Mouse (Mus musculus) E14TG2a.4 (cell line): ENCODE results near the gene Pfn1.

ENCODE experiments used
- H3K27me3 ChIP-seq: 2 replicates; pipeline ENCODE4 v1.6.1; 2014; ENCODE audit warnings: low read length, control low read depth; ENCODE audit not compliant: insufficient read depth
- H3K36me3 ChIP-seq: 2 replicates; pipeline ENCODE4 v1.6.1; 2014; ENCODE audit warnings: low read length, control low read depth; ENCODE audit not compliant: insufficient read depth
- H3K4me1 ChIP-seq: replicated peaks from 2 replicates; pipeline ENCODE4 v1.6.1; 2014; ENCODE audit warnings: low read depth, low read length, control low read depth
- H3K4me3 ChIP-seq: replicated peaks from 2 replicates; pipeline ENCODE4 v1.5.1; 2014; ENCODE audit warnings: mild to moderate bottlenecking, low read length
- H3K9me3 ChIP-seq: 2 replicates; pipeline ENCODE4 v1.6.1; 2014; ENCODE audit warnings: low read length, control low read depth
- CTCF ChIP-seq: conservative IDR thresholded peaks from 2 replicates; pipeline ENCODE4 v1.5.1; 2014; ENCODE audit warnings: low read length
- NANOG ChIP-seq: IDR thresholded peaks from 2 replicates; pipeline ENCODE4 v1.6.1; 2014; ENCODE audit warnings: borderline replicate concordance, low read length, mixed read lengths
- POU5F1 ChIP-seq: IDR thresholded peaks from 2 replicates; pipeline ENCODE4 v1.6.1; 2014; ENCODE audit warnings: low read length, borderline replicate concordance

Pfn1 gene

DNA sequence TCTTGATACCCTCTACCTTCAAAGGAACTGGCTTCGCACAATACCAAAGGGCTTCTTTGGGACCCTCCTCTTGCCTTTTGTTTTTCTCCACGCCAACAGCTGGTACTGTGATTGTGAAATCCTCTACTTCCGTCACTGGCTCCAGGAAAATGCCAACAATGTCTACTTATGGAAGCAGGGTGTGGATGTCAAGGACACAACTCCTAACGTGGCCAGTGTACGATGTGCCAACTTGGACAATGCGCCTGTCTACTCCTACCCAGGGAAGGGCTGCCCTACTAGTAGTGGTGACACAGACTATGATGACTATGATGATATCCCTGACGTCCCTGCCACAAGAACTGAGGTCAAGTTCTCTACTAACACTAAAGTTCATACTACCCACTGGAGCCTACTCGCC lies 14.5 kb downstream of the Pfn1 start:
- no peak overlapping the region for H3K4me3 ChIP-seq
- peaks cover 7% of the 10 kb centered on the region for H3K4me1 ChIP-seq
- no peak for TF ChIP-seq POU5F1
- TF ChIP-seq CTCF = no peak
- no peak for TF ChIP-seq NANOG
- no peaks in the 10 kb centered on the region for H3K9me3 ChIP-seq
- H3K36me3 ChIP-seq = peaks cover 24% of the 10 kb centered on the region
- 0 out of 2 replicates have a peak, but pooled peaks cover 3% of the 10 kb centered on the region for H3K27me3 ChIP-seq

DNA sequence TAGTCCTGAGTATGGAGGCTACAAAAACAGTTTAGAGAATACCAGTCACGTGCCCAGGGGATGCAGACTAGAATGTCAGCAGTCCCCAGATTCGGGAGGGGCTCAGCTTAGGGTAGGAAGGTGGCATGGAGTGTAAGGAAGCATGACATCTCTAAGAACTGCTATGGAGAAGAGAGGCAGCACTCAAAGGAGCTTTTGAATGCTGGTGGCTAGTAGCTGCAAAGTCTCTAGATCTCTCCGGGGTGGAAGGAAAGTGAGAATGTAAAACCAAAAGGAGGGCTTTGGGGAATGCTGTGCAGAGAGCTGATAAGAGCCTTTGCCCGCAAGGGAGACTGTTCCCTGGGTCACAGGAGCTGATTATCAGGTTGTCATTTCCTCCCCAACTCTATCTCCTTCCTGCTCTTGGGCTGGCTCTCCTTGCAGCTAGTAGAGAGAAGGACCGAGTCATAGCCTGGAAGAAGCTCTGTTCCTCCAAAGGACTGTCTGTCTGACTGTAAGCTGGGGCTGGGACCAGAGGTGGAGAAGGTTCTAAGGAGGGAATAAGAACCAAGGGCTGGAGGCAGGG lies 15.6 kb downstream of the Pfn1 start, which contains the start of gene Gp1ba:
TSS of gene Gp1ba (plus strand) at position 409 of the 565 bp plus-strand sequence.
- Histone ChIP-seq H3K27me3 (0 out of 2 replicates have a peak, but pooled peaks cover 3% of the 10 kb centered on the region), H3K4me3 (no peak within 1 kb of the TSS)
- TF ChIP-seq POU5F1 = no peak
- TF ChIP-seq NANOG = no peak
- no peak for TF ChIP-seq CTCF

DNA sequence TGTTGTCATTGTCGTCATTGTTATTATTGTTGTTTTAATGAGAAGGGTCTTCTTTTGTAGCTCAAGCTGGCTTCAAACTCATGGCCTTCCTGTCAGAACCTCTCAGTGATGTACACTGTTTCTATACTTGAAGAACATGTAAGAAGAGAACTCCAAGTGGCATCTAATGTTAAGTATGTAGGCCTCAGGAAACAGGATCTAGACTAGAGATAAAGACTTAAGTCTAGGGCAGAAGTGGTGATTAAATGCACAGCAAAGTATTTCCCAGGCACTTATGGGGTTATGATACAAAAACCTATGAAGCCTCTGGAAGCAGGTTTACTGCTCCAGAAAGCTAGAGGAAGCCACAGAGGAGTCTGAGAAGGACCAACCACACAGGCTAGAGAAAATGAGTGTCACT lies 16.2 kb downstream of the Pfn1 start:
- Histone ChIP-seq H3K9me3 (no peaks in the 10 kb centered on the region), H3K4me3 (no peak overlapping the region), H3K4me1 (no peaks in the 10 kb centered on the region), H3K36me3 (peaks cover 8% of the 10 kb centered on the region; the same call in 1 of the 2 replicates), H3K27me3 (0 out of 2 replicates have a peak, but pooled peaks cover 3% of the 10 kb centered on the region)
- TF ChIP-seq POU5F1 (no peak), CTCF (no peak), NANOG (no peak)

More for the DNA sequence above, 15.6 kb downstream of the Pfn1 start, which contains the start of gene Gp1ba:
- no peaks in the 10 kb centered on the region for H3K4me1 ChIP-seq
- H3K36me3 ChIP-seq = peaks cover 13% of the 10 kb centered on the region
- H3K9me3 ChIP-seq = no peaks in the 10 kb centered on the region

DNA sequence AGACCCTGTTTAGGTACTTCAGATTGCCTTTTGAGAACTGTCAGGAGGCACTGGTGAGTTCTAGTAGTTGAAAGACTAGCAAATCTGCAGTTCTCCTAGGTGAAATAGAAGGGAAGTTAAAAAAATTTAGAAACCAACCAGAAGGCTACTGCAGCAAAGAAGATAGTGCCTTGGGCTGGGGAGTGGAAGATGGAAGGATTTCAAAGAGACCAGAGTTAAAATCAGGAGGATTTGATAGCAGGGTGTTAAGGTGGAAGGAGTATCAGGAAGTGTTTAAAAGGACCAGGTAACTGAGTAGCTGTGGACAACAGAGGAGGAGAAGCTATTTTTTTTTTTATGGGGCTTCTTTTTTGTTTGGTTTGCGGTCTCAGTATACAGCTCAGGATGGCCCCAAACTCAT lies 16.7 kb downstream of the Pfn1 start:
- H3K9me3 ChIP-seq = no peaks in the 10 kb centered on the region
- TF ChIP-seq NANOG = no peak
- no peak for TF ChIP-seq POU5F1
- no peak for TF ChIP-seq CTCF
- no peaks in the 10 kb centered on the region for H3K4me1 ChIP-seq
- H3K36me3 ChIP-seq = peaks cover 4% of the 10 kb centered on the region; the same call in 1 of the 2 replicates
- H3K4me3 ChIP-seq = no peak overlapping the region
- 0 out of 2 replicates have a peak, but pooled peaks cover 3% of the 10 kb centered on the region for H3K27me3 ChIP-seq

- H3K36me3 ChIP-seq = no peaks in the 10 kb centered on the region
- TF ChIP-seq NANOG (no peak), CTCF (no peak), POU5F1 (no peak)
Observed at GRCm38 (mm10) chr11:70635601-70636000, 18.8 kb downstream of the Pfn1 start.

GRCm38 (mm10) chr11:70630129-70630528 lies 24.3 kb downstream of the Pfn1 start:
- no peak for TF ChIP-seq NANOG
- no peak for TF ChIP-seq CTCF
- TF ChIP-seq POU5F1 = no peak
- Histone ChIP-seq H3K4me1 (peaks cover 15% of the 10 kb centered on the region), H3K9me3 (no peaks in the 10 kb centered on the region), H3K36me3 (no peaks in the 10 kb centered on the region), H3K4me3 (no peak overlapping the region), H3K27me3 (no peaks in the 10 kb centered on the region)

More at GRCm38 (mm10) chr11:70635601-70636000, 18.8 kb downstream of the Pfn1 start:
- Histone ChIP-seq H3K27me3 (0 out of 2 replicates have a peak, but pooled peaks cover 3% of the 10 kb centered on the region), H3K4me1 (no peaks in the 10 kb centered on the region), H3K4me3 (no peak overlapping the region), H3K9me3 (no peaks in the 10 kb centered on the region)

DNA sequence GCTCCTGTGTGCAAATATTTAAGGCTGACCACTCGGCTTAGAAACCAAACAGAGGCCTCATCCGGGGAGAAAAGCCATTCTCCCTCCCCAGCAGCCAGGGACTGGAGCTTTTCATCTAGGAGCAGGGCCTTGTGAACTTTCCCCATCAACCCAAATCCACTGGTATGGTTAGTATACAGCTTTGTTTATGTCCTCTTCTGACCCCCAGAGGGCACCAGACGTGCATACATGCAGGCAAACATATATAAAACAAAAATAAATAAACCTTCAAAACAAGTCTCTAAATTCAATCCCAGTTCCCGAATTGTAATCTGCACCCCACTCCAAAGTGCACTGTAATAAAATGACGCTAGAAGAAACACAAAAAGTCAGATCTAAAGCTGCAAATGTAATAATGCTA lies 24.9 kb downstream of the Pfn1 start:
- Histone ChIP-seq H3K4me1 (peaks cover 15% of the 10 kb centered on the region), H3K4me3 (no peak overlapping the region), H3K27me3 (no peaks in the 10 kb centered on the region), H3K9me3 (no peaks in the 10 kb centered on the region), H3K36me3 (no peaks in the 10 kb centered on the region)
- peak; percentile 13; the same call in 1 of the 2 replicates for TF ChIP-seq CTCF
- TF ChIP-seq NANOG = no peak

- no peaks in the 10 kb centered on the region for H3K9me3 ChIP-seq
- H3K27me3 ChIP-seq = no peaks in the 10 kb centered on the region
- H3K36me3 ChIP-seq = no peaks in the 10 kb centered on the region
- no peak overlapping the region for H3K4me3 ChIP-seq
- TF ChIP-seq POU5F1 (no peak), NANOG (no peak), CTCF (no peak)
- peaks cover 23% of the 10 kb centered on the region for H3K4me1 ChIP-seq
Observed at GRCm38 (mm10) chr11:70628431-70628830, 26.0 kb downstream of the Pfn1 start.
